Mouse (Mus musculus) lung, embryonic 14.5 days (tissue): Measurements from ENCODE around the gene Slc2a3. TPM values are rescaled to one million over a fixed set of nuclear protein-coding genes. Genes with fewer than 3 reads are reported as not detected.

Experiments used
- ATAC-seq: fragments of 200-750 bp; cut with Nextera tagmentation; 2 replicates; pipeline ENCODE4 v1.8.0; 2017; ENCODE audit warnings: mild to moderate bottlenecking, moderate TSS enrichment, moderate library complexity; ENCODE audit not compliant: insufficient read depth
- DNase-seq: peaks from one replicate; pipeline ENCODE4 v3.0.0-alpha.2; 2015
- H3K27ac ChIP-seq: fragments of 300-500 bp; sonication (generic); 2 replicates; pipeline ENCODE4 v1.5.1; 2014; ENCODE audit warnings: low read depth, mild to moderate bottlenecking, moderate library complexity
- H3K27me3 ChIP-seq: fragments of 300-500 bp; sonication (generic); 2 replicates; pipeline ENCODE4 v1.6.1; 2014; ENCODE audit warnings: low read length, control low read depth; ENCODE audit not compliant: insufficient read depth
- H3K36me3 ChIP-seq: fragments of 300-500 bp; sonication (generic); 2 replicates; pipeline ENCODE4 v1.6.1; 2014; ENCODE audit warnings: control low read depth; ENCODE audit not compliant: insufficient read depth
- H3K4me1 ChIP-seq: fragments of 300-500 bp; sonication (generic); 2 replicates; pipeline ENCODE4 v1.6.1; 2014; ENCODE audit warnings: antibody characterized with exemption, control low read depth; ENCODE audit not compliant: insufficient read depth
- H3K4me2 ChIP-seq: fragments of 300-500 bp; sonication (generic); 2 replicates; pipeline ENCODE4 v1.6.1; 2014; ENCODE audit warnings: mild to moderate bottlenecking
- H3K4me3 ChIP-seq: fragments of 300-500 bp; sonication (generic); 2 replicates; pipeline ENCODE4 v1.5.1; 2014; ENCODE audit warnings: low read depth, low read length
- H3K9ac ChIP-seq: fragments of 300-500 bp; sonication (generic); 2 replicates; pipeline ENCODE4 v1.6.1; 2014
- H3K9me3 ChIP-seq: fragments of 300-500 bp; sonication (generic); 2 replicates; pipeline ENCODE4 v1.6.1; 2016; ENCODE audit warnings: low read depth, low read length, control low read depth
- CTCF ChIP-seq: IDR thresholded peaks from 2 replicates; pipeline ENCODE4 v1.5.1; 2016; ENCODE audit warnings: antibody characterized with exemption, low read depth
- WGBS: fragments of 180-500 bp; shearing (Covaris S2); extraction: QIAGEN DNeasy Blood & Tissue Kit; methylation state at CpG from one replicate; pipeline ENCODE4 v1.1.7; 2014; 5-methylcytosine and 5-hydroxymethylcytosine counted together
- polyA plus RNA-seq: library from polyadenylated mRNA; unstranded; fragments of >200 nt; fragmentation: Nextera tagmentation; extraction: Ambion mirVana; gene quantifications from 2 replicates; pipeline ENCODE4 v1.2.1, GENCODE M21; 2014

Slc2a3 gene
- polyA plus RNA-seq, 1 experiment from 2014 or later = 8.4 TPM

DNA sequence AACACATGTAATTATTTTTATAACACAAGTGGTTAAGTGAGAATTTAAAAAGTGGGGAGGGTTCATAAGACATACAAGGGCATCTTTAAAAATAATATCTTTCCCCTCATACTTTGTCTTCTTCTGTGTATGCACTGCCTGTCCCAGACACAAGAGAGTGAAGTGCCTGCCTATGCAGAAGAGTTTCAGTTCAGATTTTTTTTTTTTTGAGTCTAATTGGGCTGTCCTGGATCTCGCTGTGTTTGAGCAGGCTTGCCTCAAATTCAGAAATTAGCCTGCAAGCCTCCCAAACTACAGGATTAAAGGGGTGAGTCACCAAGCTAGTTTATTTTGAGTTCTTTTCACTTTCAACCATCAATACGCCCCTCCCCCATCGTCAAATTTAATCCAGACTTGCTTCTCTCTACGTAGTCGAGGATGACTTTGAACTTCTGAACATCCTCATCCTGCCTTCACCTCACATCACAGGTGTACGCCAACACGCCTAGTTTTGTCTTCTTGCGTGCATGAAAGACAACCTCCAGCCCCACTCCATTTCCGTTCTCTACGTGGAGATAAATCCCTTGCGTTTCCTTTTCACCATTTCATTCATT lies 8.7 kb upstream of the Slc2a3 start:
- no peaks in the 10 kb centered on the region for H3K36me3 ChIP-seq
- 1% methylated on average over 11 of the region's 11 CpGs for WGBS
- H3K4me3 ChIP-seq = peak overlapping the region; percentile 66
- H3K27ac ChIP-seq = peak overlapping the region; percentile 100
- no peak for TF ChIP-seq CTCF
- H3K9ac ChIP-seq = peak overlapping the region; percentile 59
- H3K4me1 ChIP-seq = peaks cover 8% of the 10 kb centered on the region
- no peaks in the 10 kb centered on the region for H3K9me3 ChIP-seq
- H3K4me2 ChIP-seq = peak overlapping the region; percentile 71
- H3K27me3 ChIP-seq = no peaks in the 10 kb centered on the region
- ATAC-seq (no peak), DNase-seq (peak; percentile 49)

DNA sequence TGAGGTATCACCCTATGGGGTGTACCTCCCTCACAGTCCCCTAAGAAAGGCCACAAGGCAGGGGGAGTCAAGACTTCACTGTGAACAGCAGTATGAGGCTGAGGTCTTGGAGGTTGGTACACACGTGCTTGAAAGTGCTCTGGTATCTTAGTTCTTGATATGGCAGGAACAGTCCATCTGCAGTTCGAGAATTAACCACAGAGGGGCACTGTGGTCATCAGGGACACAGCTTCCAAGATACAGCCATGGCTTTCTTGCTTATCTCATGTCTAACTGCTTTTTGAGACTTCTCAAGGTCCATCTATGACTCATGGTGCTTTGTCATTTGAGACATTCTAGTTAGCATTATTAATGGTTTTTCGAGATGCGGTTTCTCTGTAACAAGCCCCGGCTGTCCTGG lies 3.0 kb upstream of the Slc2a3 start:
- Histone ChIP-seq H3K4me3 (no peak overlapping the region), H3K9me3 (no peaks in the 10 kb centered on the region), H3K36me3 (no peaks in the 10 kb centered on the region), H3K4me2 (no peak overlapping the region), H3K27me3 (no peaks in the 10 kb centered on the region), H3K27ac (no peak overlapping the region), H3K9ac (no peak overlapping the region), H3K4me1 (no peaks in the 10 kb centered on the region)
- peak; percentile 81 for TF ChIP-seq CTCF
- WGBS = 22% methylated on average over 5 of the region's 5 CpGs
- peak; percentile 88 for DNase-seq
- ATAC-seq = no peak

GRCm38 (mm10) chr6:122801801-122802514 lies 518 bp upstream of the Slc2a3 start:
- peak overlapping the region; percentile 52 for H3K4me3 ChIP-seq
- H3K36me3 ChIP-seq = no peaks in the 10 kb centered on the region
- no peaks in the 10 kb centered on the region for H3K27me3 ChIP-seq
- H3K9ac ChIP-seq = peak overlapping the region; percentile 71
- H3K27ac ChIP-seq = peak overlapping the region; percentile 47; the same call in 1 of the 2 replicates
- ATAC-seq = peak; percentile 69
- H3K4me1 ChIP-seq = no peaks in the 10 kb centered on the region
- 3% methylated on average over 34 of the region's 34 CpGs for WGBS
- TF ChIP-seq CTCF = no peak
- peak overlapping the region; percentile 98 for H3K4me2 ChIP-seq
- peak; percentile 65 for DNase-seq
- no peaks in the 10 kb centered on the region for H3K9me3 ChIP-seq

GRCm38 (mm10) chr6:122800640-122801300 lies 670 bp downstream of the Slc2a3 start:
- peak overlapping the region; percentile 98 for H3K4me2 ChIP-seq
- DNase-seq (no peak), ATAC-seq (no peak; the same call in none of the 2 replicates)
- H3K27me3 ChIP-seq = no peaks in the 10 kb centered on the region
- H3K36me3 ChIP-seq = no peaks in the 10 kb centered on the region
- H3K9me3 ChIP-seq = no peaks in the 10 kb centered on the region
- H3K4me1 ChIP-seq = no peaks in the 10 kb centered on the region
- peak overlapping the region; percentile 52 for H3K4me3 ChIP-seq
- H3K27ac ChIP-seq = peak overlapping the region; percentile 31; the same call in 1 of the 2 replicates
- whole genome bisulfite sequencing = 32% methylated on average over 10 of the region's 10 CpGs
- H3K9ac ChIP-seq = peak overlapping the region; percentile 71
- no peak for TF ChIP-seq CTCF

DNA sequence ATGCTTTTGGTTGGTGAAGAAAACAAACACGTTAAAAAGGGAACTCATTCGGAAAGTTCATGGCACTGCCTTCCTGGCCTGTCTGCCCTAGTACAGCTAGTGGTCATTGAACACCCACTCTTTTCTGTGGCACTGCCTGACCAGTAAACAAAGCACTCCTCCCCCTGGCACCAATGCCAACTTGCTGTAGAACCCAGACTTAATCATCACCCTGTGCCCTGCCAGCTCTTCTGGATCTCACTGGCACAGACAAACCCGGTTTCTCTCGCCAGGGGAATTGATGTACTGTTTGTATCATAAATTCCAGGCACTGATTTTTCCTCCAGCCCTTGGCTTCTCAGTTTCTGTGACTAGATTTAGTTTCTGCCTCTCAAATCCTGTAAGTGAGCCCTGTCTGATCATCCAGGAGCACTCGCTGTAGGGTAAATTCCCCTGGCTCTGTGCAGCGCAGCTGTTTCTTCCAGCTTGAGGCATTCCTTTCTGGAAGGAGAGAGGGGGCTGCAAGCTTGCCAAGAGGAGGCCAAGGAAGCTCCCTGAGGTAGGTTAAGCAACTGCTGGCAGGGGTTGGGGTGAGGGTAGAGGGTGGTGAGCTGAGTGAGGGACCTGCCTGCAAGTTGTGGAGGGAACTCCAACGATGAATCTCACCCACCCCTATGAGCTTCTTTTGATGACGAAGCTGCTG lies 6.0 kb downstream of the Slc2a3 start:
- no peak for DNase-seq
- Histone ChIP-seq H3K9ac (no peak overlapping the region), H3K4me3 (no peak overlapping the region), H3K4me2 (no peak overlapping the region), H3K9me3 (no peaks in the 10 kb centered on the region), H3K4me1 (no peaks in the 10 kb centered on the region), H3K36me3 (no peaks in the 10 kb centered on the region), H3K27ac (no peak overlapping the region), H3K27me3 (no peaks in the 10 kb centered on the region)
- 69% methylated on average over 8 of the region's 8 CpGs for WGBS
- TF ChIP-seq CTCF = no peak
- ATAC-seq = no peak

- ATAC-seq (no peak), DNase-seq (peak; percentile 81)
- Histone ChIP-seq H3K9me3 (no peaks in the 10 kb centered on the region), H3K9ac (no peak overlapping the region), H3K36me3 (no peaks in the 10 kb centered on the region), H3K4me1 (no peaks in the 10 kb centered on the region), H3K27ac (no peak overlapping the region), H3K27me3 (no peaks in the 10 kb centered on the region), H3K4me2 (no peak overlapping the region), H3K4me3 (no peak overlapping the region)
- WGBS = 32% methylated on average over 5 of the region's 5 CpGs
- peak; percentile 73 for TF ChIP-seq CTCF
Observed at GRCm38 (mm10) chr6:122786275-122786674, 15.2 kb downstream of the Slc2a3 start.
